Mouse (Mus musculus): ENCODE data around the gene Milr1. TPM values are rescaled to one million over a fixed set of nuclear protein-coding genes. Genes with fewer than 3 reads are reported as not detected.

Gene Milr1
- 19.9 TPM for polyA plus RNA-seq (2012; fragmentation: generic; extraction: Trizol)
- long read RNA-seq, experiment 1, partial matches to known transcripts: 1 of 8 reads
- long read RNA-seq, experiment 1, other reads (novel, unspliced or antisense): 1 of 8 reads
- long read RNA-seq, experiment 2, partial matches to known transcripts: 0 of 5 reads
- long read RNA-seq, experiment 2, other reads (novel, unspliced or antisense): 1 of 5 reads

GRCm38 (mm10) chr11:106751039-106752018 is at the start of gene Milr1:
TSS of gene Milr1 (plus strand) at chr11:106751226.
- TF ChIP-seq FOSL1 (IDR thresholded peaks at IDR 0.05; ENCODE audit: insufficient read depth, low read length, poor library complexity, severe bottlenecking) (no peak), MYOD1 (IDR thresholded peaks at IDR 0.05; ENCODE audit: control insufficient read depth, insufficient read length, low read depth) (peak; percentile 94)
- H3K36me3 ChIP-seq (ENCODE audit: control insufficient read depth, insufficient read depth): no peaks in the 10 kb centered on the region
- H3ac ChIP-seq (ENCODE audit: control insufficient read depth, insufficient read length, low read depth): peak within 1 kb of the TSS; percentile 32
- no peaks in the 10 kb centered on the region for H3K79me3 ChIP-seq (ENCODE audit: low read depth)
- H3K4me3 ChIP-seq (ENCODE audit: insufficient read depth, poor library complexity, severe bottlenecking): peak within 1 kb of the TSS; percentile 7
- H3K27me3 ChIP-seq (ENCODE audit: control insufficient read depth, insufficient read depth, insufficient read length): no peaks in the 10 kb centered on the region
- no peaks in the 10 kb centered on the region for H3K79me2 ChIP-seq (ENCODE audit: control insufficient read depth, insufficient read depth)

DNA sequence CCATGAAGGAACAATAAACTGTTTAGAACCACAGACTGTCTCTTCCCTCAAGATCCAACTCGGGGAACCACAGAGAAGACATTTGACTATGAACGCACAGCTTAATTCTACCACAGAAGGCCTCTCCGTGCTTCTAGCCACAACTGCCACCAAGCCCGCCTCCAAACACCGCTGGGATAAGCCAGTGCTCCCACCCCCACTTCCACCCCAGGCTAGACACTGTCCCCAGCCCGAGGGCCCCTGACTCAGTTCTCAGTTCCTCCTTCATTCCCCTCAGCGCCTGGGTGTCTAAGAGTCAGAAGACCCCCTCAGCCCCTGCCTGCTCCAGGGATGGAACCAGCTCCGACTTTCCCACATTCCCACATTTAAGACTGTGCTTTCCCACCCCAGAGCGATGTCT is 49.4 kb upstream of the Milr1 start:
- Histone ChIP-seq H3K4me3 (ENCODE audit: insufficient read depth, poor library complexity, severe bottlenecking) (no peak overlapping the region), H3K79me2 (ENCODE audit: control insufficient read depth, insufficient read depth) (no peaks in the 10 kb centered on the region), H3K79me3 (ENCODE audit: low read depth) (no peaks in the 10 kb centered on the region), H3K27me3 (ENCODE audit: control insufficient read depth, insufficient read depth, insufficient read length) (no peaks in the 10 kb centered on the region), H3ac (ENCODE audit: control insufficient read depth, insufficient read length, low read depth) (no peak overlapping the region), H3K36me3 (ENCODE audit: control insufficient read depth, insufficient read depth) (no peaks in the 10 kb centered on the region)
- TF ChIP-seq FOSL1 (IDR thresholded peaks at IDR 0.05; ENCODE audit: insufficient read depth, low read length, poor library complexity, severe bottlenecking): no peak
- no peak for TF ChIP-seq MYOD1 (IDR thresholded peaks at IDR 0.05; ENCODE audit: control insufficient read depth, insufficient read length, low read depth)
- TF ChIP-seq MYOG (IDR thresholded peaks at IDR 0.05; ENCODE audit: control insufficient read depth, extremely low read depth, insufficient read length): no peak
- TF ChIP-seq CTCF (IDR thresholded peaks at IDR 0.05; ENCODE audit: control insufficient read depth, insufficient read depth, insufficient read length): no peak
- TF ChIP-seq CEBPB (IDR thresholded peaks at IDR 0.05; ENCODE audit: low read depth): no peak
- TF ChIP-seq MAX (IDR thresholded peaks at IDR 0.05): no peak

DNA sequence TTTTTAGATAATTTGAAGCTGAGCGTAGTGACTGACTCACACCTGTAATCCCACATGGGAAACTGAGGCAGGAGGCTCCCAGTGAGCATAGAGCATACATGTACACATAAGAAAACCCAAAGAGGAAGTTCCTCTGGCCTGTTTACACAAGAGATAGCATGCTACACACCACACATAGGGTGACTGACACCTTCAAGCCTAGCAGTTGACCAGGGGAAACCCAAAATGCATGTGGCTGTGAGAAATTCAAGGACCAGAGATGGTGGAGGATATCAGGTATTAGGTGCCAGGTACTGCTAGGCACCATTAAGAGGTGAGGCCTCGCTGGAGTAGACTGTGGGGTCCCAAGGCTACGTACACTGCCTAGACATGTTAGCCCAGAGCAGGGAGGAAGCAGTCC is 48.4 kb upstream of the Milr1 start:
- TF ChIP-seq CEBPB (IDR thresholded peaks at IDR 0.05; ENCODE audit: low read depth) (no peak), MYOG (IDR thresholded peaks at IDR 0.05; ENCODE audit: control insufficient read depth, extremely low read depth, insufficient read length) (no peak), MYOD1 (IDR thresholded peaks at IDR 0.05; ENCODE audit: control insufficient read depth, insufficient read length, low read depth) (no peak)

GRCm38 (mm10) chr11:106703931-106704330 is 47.1 kb upstream of the Milr1 start:
- no peaks in the 10 kb centered on the region for H3K36me3 ChIP-seq (ENCODE audit: control insufficient read depth, insufficient read depth)
- TF ChIP-seq MAX (IDR thresholded peaks at IDR 0.05) (no peak), USF1 (IDR thresholded peaks at IDR 0.05; ENCODE audit: low read depth) (no peak), MYOG (IDR thresholded peaks at IDR 0.05; ENCODE audit: control insufficient read depth, extremely low read depth, insufficient read length) (no peak), CTCF (IDR thresholded peaks at IDR 0.05; ENCODE audit: control insufficient read depth, insufficient read depth, insufficient read length) (no peak), FOSL1 (IDR thresholded peaks at IDR 0.05; ENCODE audit: insufficient read depth, low read length, poor library complexity, severe bottlenecking) (no peak), MYOD1 (IDR thresholded peaks at IDR 0.05; ENCODE audit: control insufficient read depth, insufficient read length, low read depth) (no peak), CEBPB (IDR thresholded peaks at IDR 0.05; ENCODE audit: low read depth) (no peak)
- no peaks in the 10 kb centered on the region for H3K79me2 ChIP-seq (ENCODE audit: control insufficient read depth, insufficient read depth)

More for the DNA sequence above, 48.4 kb upstream of the Milr1 start:
- Histone ChIP-seq H3K79me3 (ENCODE audit: low read depth) (no peaks in the 10 kb centered on the region), H3K4me3 (ENCODE audit: insufficient read depth, poor library complexity, severe bottlenecking) (no peak overlapping the region), H3ac (ENCODE audit: control insufficient read depth, insufficient read length, low read depth) (no peak overlapping the region), H3K36me3 (ENCODE audit: control insufficient read depth, insufficient read depth) (no peaks in the 10 kb centered on the region), H3K79me2 (ENCODE audit: control insufficient read depth, insufficient read depth) (no peaks in the 10 kb centered on the region), H3K27me3 (ENCODE audit: control insufficient read depth, insufficient read depth, insufficient read length) (no peaks in the 10 kb centered on the region)

DNA sequence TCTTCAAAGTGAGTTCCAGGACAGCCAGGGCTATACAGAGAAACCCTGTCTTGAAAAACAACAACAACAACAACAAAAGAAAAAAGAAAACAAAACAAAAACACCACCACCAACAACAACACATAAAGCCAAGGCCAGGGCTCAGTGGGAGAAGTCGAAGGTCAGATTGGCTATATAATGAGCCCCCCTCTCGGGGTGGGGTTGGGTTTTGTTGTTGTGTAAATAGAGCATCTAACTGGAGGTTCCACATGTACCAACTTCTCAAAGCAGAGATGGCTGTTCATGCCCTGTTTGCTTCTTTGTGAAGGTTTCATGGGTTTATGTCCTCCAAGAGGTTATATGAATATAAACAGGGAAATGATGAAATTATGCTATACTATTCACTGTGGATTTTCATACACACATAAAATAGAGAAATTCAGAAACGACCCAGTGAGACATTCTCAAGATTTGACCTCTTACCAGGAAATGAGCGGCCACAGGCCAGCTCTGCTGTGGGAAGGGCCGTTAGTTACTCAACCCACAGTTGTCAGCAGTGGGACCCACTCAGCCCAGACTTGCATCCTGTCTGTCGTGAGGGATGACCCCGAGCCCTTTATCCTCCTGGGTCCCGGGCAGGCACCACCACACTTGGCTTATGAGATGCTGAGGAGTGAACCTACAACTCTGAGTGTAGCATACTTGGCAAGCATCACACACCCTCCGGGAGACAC is 46.5 kb upstream of the Milr1 start:
- no peaks in the 10 kb centered on the region for H3K79me2 ChIP-seq (ENCODE audit: control insufficient read depth, insufficient read depth)
- H3K79me3 ChIP-seq (ENCODE audit: low read depth): no peaks in the 10 kb centered on the region
- TF ChIP-seq CTCF (IDR thresholded peaks at IDR 0.05; ENCODE audit: control insufficient read depth, insufficient read depth, insufficient read length): no peak
- H3ac ChIP-seq (ENCODE audit: control insufficient read depth, insufficient read length, low read depth): no peak overlapping the region
- H3K36me3 ChIP-seq (ENCODE audit: control insufficient read depth, insufficient read depth): no peaks in the 10 kb centered on the region
- H3K4me3 ChIP-seq (ENCODE audit: insufficient read depth, poor library complexity, severe bottlenecking): no peak overlapping the region
- H3K27me3 ChIP-seq (ENCODE audit: control insufficient read depth, insufficient read depth, insufficient read length): no peaks in the 10 kb centered on the region

More at GRCm38 (mm10) chr11:106703931-106704330, 47.1 kb upstream of the Milr1 start:
- no peaks in the 10 kb centered on the region for H3K79me3 ChIP-seq (ENCODE audit: low read depth)
- H3ac ChIP-seq (ENCODE audit: control insufficient read depth, insufficient read length, low read depth): no peak overlapping the region
- H3K4me3 ChIP-seq (ENCODE audit: insufficient read depth, poor library complexity, severe bottlenecking): no peak overlapping the region
- H3K27me3 ChIP-seq (ENCODE audit: control insufficient read depth, insufficient read depth, insufficient read length): no peaks in the 10 kb centered on the region
